Comparison of ENCODE assay signal across 1 mouse cellular context in the genomic region with DNA sequence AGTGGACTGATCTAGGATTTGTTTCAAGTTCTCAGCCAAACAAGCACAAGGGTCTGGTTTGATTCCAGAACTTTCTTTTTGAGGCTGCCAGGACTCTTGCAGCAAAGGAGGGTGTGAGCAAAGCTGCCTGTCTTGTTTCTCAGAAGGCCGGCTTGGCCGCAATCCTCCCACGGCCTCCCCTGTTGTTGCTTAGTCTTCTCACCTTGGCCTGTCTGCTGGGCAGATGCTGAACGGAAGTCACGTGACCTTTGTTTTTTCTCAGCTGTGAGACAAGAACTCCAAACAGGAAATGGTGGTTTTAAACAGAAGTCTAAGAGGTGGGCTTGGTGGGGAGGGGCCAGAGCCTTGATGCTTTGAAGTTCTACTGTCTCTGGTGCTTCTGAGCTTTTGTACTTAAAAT.
TF ChIP-seq lines count a peak whose summit lies in the region.

No protein-coding gene starts in this region.

TF ChIP-seq in CH12.LX, 34 proteins besides CTCF, POLR2A, EP300 and RAD21 (continued from another document):
- TF ChIP-seq USF2 (conservative IDR thresholded peaks at IDR 0.05; ENCODE audit: low read depth, low read length) (peak; percentile 96), JUN (IDR thresholded peaks at IDR 0.05; ENCODE audit: insufficient read depth, low read depth, low read length) (no peak), MAZ (IDR thresholded peaks at IDR 0.05; ENCODE audit: low read depth, low read length) (no peak), MXI1 (IDR thresholded peaks at IDR 0.05; ENCODE audit: low read depth, low read length) (no peak), USF1 (IDR thresholded peaks at IDR 0.05; ENCODE audit: low read depth, low read length) (peak; percentile 93), CHD1 (IDR thresholded peaks at IDR 0.05; ENCODE audit: low read depth, low read length) (no peak)
TF ChIP-seq in CH12.LX: peak in this region for 8.
